Mouse (Mus musculus): ENCODE results near the gene Sdc1.
A peak's percentile ranks its signal among the peaks of the same experiment; 100 is the strongest.

The Sdc1 gene

DNA sequence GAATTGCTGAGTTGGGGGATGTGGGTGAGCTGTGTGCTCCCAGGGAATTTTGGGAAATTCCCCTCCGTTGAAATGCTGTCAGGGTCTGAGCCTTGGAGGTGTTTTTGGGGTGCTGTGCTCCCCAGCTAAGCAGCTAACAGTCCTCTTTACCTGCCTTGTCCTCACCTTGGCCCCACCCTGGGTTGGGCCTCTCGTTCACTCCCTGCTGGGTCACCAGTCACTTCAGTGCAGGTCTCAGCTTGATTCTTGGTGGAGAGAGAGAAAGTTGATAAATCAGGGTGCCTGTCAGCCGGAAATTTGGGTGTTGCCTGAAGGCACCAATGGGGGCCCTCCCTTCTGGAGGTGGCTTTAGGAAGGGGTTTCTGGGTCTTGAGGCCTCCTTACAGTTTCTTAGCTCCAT, 11.4 kb downstream of the Sdc1 start:
- no peak for DNase-seq (ENCODE audit: low spot score)

DNA sequence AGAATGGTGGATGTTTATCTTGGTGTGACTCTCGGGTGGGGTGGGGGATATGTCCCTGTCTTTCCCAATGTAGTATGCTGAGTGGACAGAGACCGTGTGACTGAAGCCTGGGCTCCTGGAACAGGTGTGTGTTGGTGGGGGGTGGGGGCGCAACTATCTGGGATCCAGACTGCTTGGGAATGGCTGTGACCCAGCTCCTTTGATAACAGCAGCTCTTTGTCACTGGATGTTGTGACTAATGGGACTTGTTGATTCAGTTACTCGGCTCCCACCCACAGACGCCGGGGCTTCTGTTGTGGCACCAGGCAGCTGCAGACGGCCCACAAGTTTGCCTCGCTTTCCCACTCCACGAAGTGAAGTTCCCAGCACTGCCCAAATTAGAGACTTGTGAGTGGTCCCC, 13.1 kb downstream of the Sdc1 start:
- DNase-seq (ENCODE audit: low spot score): no peak

DNA sequence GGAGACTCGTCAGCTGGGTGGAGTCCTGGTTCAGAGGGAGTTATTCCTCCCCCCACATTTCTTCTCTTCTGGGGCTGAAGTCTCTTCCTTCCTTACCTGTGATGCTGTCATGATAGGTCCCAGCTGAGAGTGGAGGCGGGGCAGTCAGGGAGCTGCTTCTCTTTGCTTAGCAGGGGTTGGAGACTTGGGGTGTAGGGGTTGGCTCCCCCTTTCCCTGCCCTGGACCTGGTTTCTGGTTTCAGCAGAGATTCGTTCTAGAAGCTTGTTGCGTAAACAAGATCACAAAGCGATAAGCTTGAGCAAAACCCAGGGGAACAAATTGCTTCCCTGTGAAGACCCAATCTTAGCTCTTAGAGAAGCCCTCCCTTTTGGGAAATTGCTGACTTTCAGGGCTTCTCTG, 15.4 kb downstream of the Sdc1 start:
- no peak for DNase-seq (ENCODE audit: low spot score)

DNA sequence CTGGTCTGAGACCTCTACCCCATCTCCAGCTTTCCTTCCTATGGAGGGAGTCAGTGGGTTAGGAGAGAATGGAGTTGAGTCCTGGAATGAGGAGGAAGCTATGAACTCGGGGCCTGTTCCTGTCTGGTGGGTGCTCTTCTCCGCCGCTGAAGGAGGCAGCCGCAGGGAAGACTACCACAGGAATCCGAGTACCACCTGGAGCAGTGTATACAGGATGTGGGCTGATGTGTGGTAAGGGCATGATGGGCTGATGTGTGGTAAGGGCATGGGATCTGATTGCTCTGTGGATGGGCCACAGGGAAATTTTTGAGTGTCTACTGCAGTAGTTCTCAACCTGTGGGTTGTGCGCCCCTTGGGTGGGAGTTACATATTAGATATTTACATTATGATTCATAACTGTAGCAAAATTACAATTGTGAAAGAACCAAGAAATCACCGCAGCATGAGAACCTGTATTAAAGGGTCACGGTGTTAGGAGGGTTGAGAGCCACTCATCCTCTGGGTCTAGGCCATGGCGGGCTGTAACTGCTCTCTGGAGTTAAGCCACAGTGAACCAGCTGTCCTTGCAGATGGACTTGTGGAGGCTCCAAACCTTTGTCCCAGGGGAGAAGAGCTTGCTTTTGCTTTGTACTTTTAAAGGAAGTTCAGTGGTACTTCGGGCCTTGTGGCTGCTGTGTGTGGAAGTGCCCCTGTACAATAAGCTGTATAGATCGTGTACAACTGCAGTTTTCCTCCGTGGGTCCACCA, 16.0 kb downstream of the Sdc1 start:
- no peak for DNase-seq (ENCODE audit: low spot score)

DNA sequence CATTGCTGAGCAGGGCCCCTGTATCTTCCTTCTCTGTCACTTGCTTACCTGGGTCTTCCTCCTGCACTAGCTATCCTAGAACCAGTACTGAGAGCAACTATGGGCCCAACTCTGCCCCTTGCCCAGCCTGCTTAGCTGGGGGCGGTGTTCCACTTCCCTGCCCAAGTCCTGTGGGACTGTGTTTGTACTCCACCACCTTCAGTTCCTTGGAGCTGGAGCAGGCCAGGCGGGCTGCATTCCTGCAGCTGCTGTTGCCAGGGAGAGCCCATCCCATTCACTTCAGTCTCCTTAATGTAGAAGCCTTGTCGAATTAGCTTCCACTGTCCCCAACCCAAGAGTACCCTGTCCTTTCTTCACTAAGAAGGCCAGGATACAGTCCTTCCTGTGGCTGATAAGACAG, 17.3 kb downstream of the Sdc1 start:
- DNase-seq (ENCODE audit: low spot score): no peak

DNA sequence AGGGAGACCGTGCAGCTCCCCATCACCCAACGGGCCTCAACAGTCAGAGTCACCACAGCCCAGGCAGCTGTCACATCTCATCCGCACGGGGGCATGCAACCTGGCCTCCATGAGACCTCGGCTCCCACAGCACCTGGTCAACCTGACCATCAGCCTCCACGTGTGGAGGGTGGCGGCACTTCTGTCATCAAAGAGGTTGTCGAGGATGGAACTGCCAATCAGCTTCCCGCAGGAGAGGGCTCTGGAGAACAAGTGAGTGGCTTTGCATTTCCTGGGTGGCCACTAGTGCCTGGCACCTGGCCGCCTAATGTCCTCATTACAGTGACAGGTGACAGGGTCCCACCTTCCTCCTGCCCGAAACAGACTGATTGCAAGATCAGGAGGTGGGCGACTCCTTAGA, 19.5 kb downstream of the Sdc1 start:
- DNase-seq (ENCODE audit: low spot score): no peak

DNA sequence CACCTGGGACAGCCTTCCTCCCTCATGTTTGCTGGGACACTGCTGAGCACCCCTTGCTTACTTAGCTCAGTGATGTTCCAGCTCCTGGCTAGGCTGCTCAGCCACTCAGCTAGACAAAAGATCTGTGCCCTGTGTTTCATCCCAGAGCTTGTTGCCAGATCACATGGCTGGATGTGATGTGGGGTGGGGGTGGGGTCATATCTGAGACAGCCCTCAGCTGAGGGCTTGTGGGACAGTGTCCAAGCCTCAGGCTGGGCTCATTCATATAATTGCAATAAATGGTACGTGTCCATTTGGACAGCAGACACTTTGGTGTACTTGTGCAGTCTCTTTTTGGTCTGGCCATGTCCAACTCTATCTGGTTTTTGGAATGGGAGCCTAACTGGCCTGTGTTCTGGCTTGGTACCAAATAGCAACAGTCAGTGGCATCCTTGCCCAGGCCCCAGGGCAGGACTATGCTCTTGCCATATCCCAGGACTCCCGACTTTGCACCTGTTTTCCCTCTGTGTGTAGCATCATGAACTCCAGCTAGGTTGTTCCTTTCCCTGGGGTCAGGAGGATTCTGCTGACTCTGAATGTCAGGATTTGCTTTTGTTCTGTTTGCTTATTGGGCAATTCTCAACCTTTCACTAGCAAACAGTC, 22.4 kb downstream of the Sdc1 start:
- no peak for DNase-seq (ENCODE audit: low spot score)

DNA sequence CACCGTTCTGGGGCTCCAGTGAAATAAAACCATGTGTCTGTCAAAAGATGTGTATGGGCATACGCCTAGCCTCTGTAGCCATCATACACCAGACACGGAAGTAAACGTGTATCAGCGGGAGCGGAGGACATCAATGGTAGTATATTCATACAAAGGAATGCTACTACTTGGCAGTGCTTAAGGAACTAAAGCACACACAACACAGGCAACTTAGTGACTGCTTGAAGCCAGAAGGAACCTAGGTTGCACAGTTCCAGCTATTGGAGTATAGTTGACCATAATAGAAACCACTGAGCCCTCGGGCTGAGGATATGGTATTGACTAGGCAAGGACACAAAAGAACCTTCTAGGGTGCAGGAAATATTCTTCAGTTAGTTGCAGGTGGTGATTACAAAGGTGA, 26.8 kb downstream of the Sdc1 start:
- no peak for DNase-seq (ENCODE audit: low spot score)

DNA sequence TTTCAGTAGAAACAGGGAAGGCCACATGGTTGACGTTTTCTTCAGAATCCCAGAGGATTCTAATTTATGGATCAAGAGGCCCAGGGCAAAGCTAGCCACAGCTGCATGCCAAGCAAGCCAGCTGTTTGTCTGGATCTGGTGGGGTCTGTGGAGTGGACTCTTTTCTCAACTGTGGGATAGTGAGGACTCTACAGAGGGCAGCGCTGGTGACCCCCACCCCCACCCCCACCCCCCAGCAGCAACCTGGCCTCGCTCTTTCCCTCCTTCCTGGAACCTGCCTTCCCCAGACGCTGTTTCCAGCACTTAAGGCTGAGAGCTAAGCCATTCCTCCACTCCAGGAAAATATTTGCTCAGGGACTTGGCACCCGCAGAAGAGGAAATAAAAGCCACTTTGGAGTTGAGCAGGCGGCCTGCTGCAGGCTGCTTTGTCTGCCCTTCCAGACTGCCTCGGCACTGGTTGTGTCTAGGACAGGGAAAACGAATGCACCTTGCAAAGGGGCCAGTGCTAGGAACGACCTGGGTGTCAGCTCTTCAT, 27.4 kb downstream of the Sdc1 start:
- DNase-seq (ENCODE audit: low spot score): no peak

DNA sequence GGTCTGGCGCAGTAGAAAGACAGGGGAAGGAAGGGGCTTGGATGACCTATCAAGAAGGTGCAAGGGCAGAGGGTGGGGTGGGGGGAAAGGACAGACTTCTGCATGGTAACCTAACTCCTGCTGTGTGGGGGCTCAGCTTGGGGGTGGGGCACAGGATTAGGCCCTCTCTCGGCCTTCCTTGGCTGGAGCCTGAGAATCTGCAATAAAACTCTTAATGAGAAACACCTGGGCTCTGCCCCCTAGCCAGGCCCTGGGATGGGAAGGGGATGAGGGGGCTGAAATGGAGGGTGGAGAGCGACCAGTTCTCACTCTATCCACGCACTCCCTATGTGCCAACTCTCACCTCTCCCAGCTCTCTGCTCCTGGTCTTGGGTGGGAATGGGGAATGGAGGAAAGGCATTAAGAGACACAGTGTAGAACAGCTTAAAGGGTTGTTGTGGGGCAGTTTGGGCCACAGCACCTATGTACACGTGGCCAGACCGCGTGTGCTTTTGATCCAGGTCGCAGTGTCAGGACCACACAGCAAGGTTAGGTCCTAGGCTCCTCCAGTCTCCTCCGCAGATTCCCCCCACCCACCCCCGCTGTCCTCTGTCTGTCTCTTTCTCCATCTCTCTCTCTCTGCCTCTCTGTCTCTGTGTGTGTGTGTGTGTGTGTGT, 32.4 kb downstream of the Sdc1 start:
- no peak for DNase-seq (ENCODE audit: low spot score)

DNA sequence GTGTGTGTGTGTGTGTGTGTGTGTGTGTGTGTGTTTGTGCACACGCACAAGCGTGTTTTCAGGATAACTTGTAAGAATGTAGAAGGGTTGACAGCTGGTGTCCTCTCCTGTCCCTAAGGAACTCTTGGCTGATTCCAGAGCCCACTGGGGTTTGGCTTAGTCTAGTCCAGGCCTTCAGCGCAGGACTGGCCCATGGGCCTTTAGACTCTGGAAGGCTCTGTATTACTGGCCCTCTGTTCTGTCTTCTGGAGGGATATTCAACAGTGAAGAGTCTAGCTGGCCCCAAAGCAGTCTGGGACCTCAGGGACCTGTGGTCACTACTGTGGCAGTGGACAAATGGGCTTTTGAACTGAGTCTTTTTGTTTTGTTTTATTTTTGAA, 32.9 kb downstream of the Sdc1 start:
- no peak for DNase-seq (ENCODE audit: low spot score)

DNA sequence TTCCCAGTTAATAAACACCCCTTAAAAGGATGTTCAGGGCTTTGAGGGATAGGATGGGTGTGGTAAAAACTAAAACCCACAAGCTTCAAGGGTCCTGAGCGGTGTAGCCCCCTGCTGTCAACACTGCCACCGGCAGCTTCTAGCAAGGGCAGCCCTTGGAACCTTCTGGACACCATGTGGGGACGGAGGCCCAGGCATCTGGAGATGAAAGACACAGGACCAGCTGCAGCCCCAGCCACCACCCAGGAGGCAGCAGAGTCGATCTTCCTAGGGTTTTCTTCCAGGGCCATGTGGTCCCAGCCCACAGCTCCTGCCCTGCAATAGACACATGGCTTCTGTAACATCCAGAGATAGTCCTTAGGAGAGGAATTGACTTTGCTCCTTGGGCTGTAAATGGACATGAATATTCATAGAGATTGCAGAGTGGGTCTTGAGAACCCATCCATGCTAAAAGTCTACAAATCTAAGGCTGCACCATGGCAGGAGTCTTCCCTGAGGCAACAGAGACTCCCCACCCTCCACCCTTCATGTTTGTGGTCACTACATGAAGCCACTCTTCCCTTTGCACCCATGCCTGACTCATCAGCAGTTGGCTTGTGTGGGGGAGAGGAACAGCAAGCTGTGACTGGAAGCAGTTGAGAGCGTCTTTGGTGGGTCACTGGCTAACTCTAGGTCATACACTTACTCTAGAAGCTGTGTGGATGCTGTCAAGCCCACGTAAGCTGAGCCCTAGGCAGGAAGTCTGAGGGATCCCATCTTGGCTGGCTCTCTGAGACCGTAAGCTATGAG, 34.0 kb downstream of the Sdc1 start:
- DNase-seq (ENCODE audit: low spot score): no peak

DNA sequence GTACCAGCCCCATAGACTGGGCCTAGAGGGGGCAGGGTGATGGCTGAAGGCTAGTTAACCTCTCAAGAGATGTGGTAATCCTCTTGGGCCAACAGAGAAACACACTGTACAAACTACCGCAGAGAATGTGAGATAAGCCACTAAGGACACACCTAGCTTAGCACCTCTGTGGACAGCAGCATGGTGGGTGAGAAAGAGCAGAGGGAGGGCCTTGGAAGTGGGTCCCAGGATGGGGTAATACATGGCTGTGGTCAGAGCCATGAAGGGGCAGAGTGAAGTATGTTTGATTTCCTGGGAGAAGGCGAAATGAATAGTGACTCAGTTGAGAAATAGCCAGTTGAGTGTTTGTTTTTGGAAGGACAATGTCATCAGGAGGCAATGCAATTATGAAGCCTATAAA, 38.0 kb downstream of the Sdc1 start:
- no peak for DNase-seq (ENCODE audit: low spot score)

DNA sequence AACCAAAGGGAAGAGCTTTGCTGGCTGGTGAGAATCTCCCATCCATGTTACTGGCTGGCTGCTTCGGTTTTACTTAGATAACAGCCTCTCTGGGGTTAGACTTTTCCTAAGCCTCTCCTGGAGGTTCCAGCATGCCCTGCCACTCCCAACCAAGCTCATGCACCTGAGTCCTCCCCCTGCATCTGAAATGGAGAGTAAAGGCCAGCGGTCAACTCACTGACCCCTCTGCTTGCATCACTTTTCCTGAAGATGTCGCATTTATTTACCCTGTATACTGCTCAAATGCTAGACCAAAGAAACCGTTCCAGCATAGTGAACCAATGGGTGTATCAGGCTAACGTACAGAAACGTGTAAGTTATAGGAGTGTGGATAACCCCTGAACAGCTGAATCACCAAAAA, 38.5 kb downstream of the Sdc1 start:
- DNase-seq (ENCODE audit: low spot score): no peak

DNA sequence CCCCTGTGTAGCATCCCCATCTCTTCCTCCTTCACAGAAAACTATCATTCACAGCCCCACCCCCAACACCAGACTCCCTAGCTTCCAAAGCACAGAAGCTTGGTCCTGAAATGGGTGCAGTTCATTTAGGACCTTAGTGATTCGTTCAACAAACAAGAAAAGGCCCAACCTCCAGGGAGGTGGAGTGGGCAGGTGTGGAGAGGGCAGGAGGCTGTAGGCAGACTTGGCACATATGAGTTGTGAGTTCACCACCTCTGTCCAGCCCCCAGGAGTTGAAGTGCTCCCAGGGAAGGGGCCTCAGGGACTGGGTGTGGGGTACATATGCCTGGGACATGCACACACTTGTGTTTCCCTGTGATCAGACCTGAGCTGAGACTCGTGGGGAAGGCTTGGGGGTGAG, 39.8 kb downstream of the Sdc1 start:
- DNase-seq (ENCODE audit: low spot score): no peak

DNA sequence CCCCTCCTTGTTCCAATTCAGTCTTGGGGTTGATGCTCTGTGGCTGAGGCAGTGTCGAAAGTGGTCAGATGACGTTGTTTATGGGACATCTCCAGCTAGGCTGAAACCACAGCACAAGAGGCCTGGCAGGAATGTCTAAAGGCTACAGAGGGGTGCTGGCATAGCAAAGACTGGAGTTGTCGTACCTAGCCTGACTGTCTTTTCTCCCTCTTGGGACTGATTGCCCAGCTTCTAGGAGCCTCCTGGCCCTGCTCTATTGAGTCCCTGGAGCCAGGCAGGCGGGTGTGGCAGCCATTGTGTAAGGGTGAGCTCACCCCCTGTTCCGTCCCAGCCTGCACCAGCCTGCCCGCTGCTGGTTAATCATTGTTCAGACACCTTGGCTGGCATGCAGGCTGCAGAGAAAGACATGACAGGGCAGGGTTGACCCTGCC, 40.3 kb downstream of the Sdc1 start:
- peak; percentile 76 for DNase-seq (ENCODE audit: low spot score)

DNA sequence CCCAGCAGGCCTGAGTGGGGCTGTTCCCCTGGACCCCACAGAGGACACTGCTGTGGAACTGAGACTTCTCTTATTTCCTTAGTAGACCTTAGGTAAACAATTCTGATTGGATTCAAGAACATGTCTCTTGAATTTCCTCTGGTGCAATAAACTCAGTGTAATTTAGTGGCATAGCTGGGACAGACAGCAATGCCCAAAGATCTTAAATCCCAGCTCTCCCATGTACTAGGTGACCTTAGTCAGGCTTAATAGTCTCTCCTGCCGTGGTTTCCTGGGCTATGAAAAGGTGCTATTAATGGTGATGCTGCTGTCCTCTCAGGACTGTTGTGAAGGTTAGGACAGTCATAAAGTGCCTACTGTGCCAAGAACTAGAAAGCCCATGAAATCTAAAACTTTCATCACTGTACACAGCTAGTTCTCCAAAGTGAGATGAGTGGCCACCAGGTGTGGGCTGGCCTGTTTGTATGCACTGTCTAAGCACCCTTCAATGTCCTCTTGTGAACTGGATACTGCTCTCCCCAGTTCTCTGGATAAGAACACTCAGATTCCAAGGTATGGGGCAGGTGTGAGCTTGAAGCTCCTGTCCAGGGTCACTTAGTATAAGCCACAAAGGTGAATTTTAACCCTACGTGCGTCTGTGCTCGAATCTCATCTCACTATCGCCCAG, 40.9 kb downstream of the Sdc1 start:
- DNase-seq (ENCODE audit: low spot score): no peak

DNA sequence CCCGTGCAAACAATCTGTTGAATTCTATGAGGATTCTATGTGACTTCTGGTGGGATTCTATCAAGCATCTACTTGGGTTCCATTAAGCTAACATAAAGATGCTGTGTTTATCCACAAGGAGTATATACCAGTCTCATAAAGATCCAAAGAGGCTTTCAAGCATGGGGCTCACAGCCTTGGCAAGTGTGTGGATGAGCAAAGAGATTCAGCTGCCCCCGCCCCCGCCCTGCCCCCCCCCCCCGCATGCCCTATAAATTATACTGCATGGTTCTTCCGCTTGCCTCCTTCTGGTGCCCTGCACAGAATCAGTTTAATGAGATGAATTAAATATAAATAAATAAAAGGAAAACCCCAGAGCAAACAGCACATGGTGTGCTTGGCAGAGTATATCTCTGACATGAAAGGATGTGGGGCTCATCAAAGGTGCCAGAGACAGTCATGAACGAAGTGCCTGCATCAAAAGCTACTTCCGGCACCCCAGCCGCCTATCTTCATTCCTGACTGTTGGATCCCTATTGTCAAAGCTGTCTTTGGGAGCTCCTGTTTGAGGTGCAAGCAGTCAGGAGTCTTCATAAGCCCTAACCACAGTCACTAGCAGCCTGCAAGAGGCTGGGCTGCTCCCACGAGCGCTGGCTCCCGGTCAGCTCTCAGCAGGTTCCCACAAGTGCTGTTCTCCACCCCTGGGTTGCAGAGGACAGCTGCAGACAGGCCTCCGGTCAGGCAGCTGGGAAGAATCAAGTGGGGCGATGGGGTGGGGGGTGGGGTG, 46.5 kb downstream of the Sdc1 start:
- no peak for DNase-seq (ENCODE audit: low spot score)

DNA sequence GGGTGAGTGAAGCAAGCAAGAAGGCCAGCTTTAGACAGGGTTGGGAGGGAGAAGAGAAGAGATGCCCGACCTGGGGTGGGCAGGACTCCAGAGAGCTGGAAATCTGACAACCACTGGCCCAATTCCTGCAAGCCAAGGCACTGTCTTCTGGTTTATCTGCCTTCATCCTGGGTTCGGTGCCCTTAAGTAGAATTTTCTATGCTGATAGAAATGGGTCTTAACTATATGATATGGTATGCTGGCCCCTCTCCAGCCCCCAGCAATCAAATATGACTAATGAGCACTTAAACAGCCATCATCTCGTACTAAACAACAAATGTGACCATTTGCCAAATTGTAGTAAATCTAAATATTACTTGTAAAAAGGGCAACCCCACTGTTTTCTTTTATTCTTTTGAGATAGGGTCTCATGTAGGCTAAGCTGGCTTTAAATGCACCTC, 47.1 kb downstream of the Sdc1 start:
- DNase-seq (ENCODE audit: low spot score): no peak

DNA sequence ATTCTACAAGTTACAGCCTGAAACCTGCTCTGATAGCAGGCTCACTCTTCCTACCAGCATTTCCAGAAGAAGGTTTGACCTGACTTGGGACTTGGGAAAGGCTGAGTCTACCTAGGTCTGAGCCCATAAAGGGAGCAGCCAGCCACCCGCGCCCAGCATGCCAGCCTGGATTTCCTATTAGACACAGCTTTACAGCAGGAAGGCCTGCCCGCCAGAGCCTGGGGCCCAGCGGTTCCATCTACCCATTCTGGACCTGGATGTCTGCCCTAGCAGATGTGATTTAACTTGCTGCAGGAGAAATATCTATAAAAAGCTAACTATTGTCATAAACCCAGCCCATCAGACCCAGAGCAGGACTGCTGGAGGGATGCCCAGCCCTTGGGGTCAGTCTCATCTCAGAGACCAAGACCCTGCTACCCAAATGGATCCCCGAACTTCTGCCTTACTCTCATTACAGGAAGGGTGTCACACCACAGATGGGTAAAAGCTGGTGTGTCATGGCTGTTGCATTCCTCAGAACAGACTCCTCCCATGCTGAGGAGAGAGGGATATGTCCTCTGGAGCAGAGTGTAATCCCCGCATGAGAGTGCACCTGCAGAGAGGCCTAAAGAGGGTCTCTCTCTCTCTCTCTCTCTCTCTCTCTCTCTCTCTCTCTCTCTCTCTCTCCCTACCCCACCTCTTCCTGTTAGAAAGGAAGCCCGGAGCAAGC, 54.0 kb downstream of the Sdc1 start:
- no peak for DNase-seq (ENCODE audit: low spot score)

Measured in urinary bladder, postnatal 25 days (tissue).